Mouse (Mus musculus) ES-Bruce4 (cell line): ENCODE measurements at regions not wholly inside any gene's neighbourhood (a gene's known extent, or its start where the extent isn't known, plus 50 kb on each side); places are given as distances from the start of the nearest gene placed in this dataset.

Source experiments
- H3K27ac ChIP-seq: 2 replicates; pipeline ENCODE4 v1.5.1; 2012; ENCODE audit warnings: low read length, inconsistent platforms; ENCODE audit not compliant: insufficient read depth
- H3K27me3 ChIP-seq: 2 replicates; pipeline ENCODE4 v1.6.1; 2012; ENCODE audit warnings: mild to moderate bottlenecking, low read length, inconsistent platforms; ENCODE audit not compliant: control insufficient read depth, poor library complexity, insufficient read depth, severe bottlenecking
- H3K36me3 ChIP-seq: 2 replicates; pipeline ENCODE4 v1.6.1; 2012; ENCODE audit warnings: inconsistent platforms, mild to moderate bottlenecking, low read length, moderate library complexity; ENCODE audit not compliant: control insufficient read depth, poor library complexity, insufficient read depth, severe bottlenecking
- H3K4me1 ChIP-seq: one replicate; pipeline ENCODE4 v1.8.1; 2011; ENCODE audit warnings: low read length; ENCODE audit not compliant: control insufficient read depth, insufficient read depth
- H3K4me3 ChIP-seq: 2 replicates; pipeline ENCODE4 v1.5.1; 2011; ENCODE audit warnings: low read depth, mild to moderate bottlenecking, low read length
- H3K9ac ChIP-seq: 2 replicates; pipeline ENCODE4 v1.6.1; 2012; ENCODE audit warnings: low read depth, mild to moderate bottlenecking, inconsistent platforms; ENCODE audit not compliant: poor library complexity, severe bottlenecking
- H3K9me3 ChIP-seq: replicated peaks from 2 replicates; pipeline ENCODE4 v1.6.1; 2012; ENCODE audit warnings: mild to moderate bottlenecking, low read length, inconsistent platforms; ENCODE audit not compliant: control insufficient read depth, poor library complexity, insufficient read depth, severe bottlenecking
- CTCF ChIP-seq: IDR thresholded peaks from one replicate; pipeline ENCODE4 v1.8.1; 2011; ENCODE audit warnings: low read depth, low read length
- EP300 ChIP-seq: IDR thresholded peaks from 2 replicates; pipeline ENCODE4 v1.6.1; 2011; ENCODE audit warnings: low read depth, low read length; ENCODE audit not compliant: insufficient read depth
- POLR2A ChIP-seq: IDR thresholded peaks from one replicate; pipeline ENCODE4 v1.8.1; 2011; ENCODE audit warnings: low read length; ENCODE audit not compliant: insufficient read depth

DNA sequence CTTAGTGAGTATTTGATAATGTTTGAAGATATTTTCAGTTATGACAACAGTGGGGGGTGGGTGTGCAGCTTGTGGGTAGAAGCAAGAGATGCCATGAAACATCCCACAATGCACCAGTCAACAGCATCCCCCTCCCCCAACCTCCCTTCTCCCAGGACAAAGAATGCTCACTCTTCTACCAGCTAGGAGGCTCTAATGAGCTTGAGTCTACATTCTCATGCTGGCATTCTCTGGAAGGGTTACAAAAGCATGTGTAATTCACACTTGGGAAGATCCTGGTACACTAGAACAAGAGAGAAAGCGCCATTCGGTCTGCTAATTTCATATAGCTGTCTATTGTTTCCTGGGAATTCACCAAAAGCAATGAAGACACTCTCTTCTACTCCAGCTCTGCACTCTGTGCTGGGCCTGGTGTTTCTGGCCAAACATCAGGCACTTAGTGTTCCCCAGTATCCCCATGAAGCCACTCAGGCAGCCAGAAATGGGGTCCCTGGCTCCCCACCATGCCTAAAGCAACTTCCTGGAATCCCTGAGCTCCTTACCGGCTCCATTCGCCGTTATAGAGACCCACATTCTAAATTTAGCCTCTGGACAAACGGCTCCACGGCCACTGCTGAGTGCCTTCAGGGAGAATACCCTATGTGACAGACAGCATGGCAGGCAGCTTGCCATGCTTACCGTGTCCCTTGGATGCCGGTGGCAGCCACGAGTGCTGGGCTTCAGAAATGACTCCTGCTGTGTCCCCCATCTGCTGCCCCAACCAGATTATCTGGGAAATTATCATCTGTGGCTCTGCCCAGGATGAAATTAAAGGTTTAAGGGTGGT is 226.1 kb downstream of the Ttc32 start:
- H3K27ac ChIP-seq, result no peak overlapping the region
- no peak for TF ChIP-seq CTCF
- TF ChIP-seq EP300, result no peak
- no peak for TF ChIP-seq POLR2A

DNA sequence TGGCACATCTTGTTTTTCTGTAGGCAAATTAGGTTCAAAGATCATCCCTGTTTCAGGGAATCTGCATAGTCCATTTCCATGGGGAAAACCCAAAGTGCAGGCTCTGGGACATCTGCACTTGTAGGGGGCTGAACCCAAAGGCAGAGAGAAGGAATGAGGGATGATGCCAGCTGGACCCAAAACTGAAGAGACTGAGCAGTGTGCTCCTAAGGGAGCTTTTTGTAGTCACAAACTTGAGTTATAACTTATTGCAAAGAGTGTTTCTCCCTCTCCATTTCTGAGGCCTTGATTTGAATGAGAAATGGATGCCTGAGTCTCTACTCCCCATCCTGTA is 226.7 kb downstream of the Ttc32 start:
- TF ChIP-seq POLR2A (no peak), CTCF (no peak), EP300 (no peak)
- H3K36me3 ChIP-seq, result no peaks in the 10 kb centered on the region

More for the DNA sequence above, 226.1 kb downstream of the Ttc32 start:
- Histone ChIP-seq H3K36me3 (no peaks in the 10 kb centered on the region), H3K4me3 (no peak overlapping the region), H3K9ac (no peak overlapping the region), H3K9me3 (no peaks in the 10 kb centered on the region), H3K4me1 (no peaks in the 10 kb centered on the region), H3K27me3 (no peaks in the 10 kb centered on the region)

DNA sequence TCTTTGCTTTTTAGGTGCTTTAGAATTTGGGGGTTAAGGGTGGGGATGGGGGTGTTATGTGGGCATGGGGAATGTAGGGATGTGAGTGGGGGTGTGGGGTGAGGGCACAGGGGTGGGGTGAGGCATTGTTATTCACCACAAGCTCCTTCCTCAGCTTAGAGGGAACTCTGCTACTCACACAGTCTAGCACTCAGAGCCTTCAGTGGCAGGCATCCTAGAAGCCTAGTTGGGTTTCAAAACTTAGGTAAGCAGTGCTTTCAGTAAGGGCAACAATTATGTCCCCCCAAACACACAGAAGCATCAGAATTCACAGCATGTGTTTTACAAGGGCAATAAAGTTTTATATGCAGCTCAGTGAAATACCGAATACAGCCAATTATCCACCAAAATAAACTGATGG is 228.4 kb downstream of the Ttc32 start:
- Histone ChIP-seq H3K27me3 (no peaks in the 10 kb centered on the region), H3K4me1 (no peaks in the 10 kb centered on the region), H3K9me3 (no peaks in the 10 kb centered on the region), H3K4me3 (no peak overlapping the region), H3K9ac (no peak overlapping the region), H3K27ac (no peak overlapping the region), H3K36me3 (no peaks in the 10 kb centered on the region)
- TF ChIP-seq POLR2A (no peak), EP300 (no peak), CTCF (no peak)

More for the DNA sequence above, 226.7 kb downstream of the Ttc32 start:
- H3K9ac ChIP-seq, result no peak overlapping the region
- no peaks in the 10 kb centered on the region for H3K27me3 ChIP-seq
- no peaks in the 10 kb centered on the region for H3K9me3 ChIP-seq
- no peak overlapping the region for H3K4me3 ChIP-seq
- no peaks in the 10 kb centered on the region for H3K4me1 ChIP-seq
- H3K27ac ChIP-seq, result no peak overlapping the region

DNA sequence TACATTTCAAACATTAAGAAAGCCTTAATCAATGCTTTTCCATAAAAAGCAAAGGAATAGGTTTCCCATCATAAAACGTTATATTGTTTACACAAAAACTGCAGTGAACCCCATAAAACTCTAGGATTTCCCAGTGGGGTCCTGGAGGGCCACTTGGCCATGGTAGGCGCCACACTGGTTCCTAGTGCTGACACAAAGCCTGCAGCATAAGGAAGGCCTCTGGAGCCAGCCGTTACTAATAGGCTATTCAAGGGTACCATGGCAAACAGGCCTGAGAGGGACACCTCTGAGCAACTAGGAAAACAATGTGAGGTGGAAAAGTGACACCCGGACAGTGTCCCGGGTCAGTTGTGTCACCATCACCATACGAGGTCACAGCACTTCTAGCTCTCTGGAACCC is 231.9 kb downstream of the Ttc32 start:
- H3K27ac ChIP-seq, result no peak overlapping the region
- no peak overlapping the region for H3K4me3 ChIP-seq
- TF ChIP-seq CTCF (no peak), EP300 (no peak), POLR2A (no peak)
- H3K27me3 ChIP-seq, result no peaks in the 10 kb centered on the region
- no peaks in the 10 kb centered on the region for H3K36me3 ChIP-seq
- H3K4me1 ChIP-seq, result no peaks in the 10 kb centered on the region
- no peaks in the 10 kb centered on the region for H3K9me3 ChIP-seq
- H3K9ac ChIP-seq, result no peak overlapping the region

DNA sequence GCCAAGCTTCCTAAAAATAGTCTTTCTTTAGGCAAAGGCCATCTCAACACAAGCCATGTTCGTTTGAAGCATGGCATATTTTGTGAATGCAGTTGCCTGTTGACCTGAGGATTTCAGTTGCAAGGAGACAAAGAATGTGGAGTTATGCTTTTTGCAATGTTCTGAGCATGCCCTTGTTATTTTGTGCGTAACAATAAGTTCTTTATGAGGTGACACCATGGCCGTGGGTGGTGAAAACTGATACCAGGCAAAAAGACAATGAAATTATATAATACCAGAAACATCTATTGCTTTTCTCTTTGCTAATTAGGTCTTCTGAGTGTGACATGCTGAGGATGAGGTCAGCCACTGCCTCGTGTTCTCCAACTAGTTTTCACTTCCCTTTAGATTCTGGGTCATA is 236.4 kb downstream of the Ttc32 start:
- Histone ChIP-seq H3K4me3 (no peak overlapping the region), H3K36me3 (no peaks in the 10 kb centered on the region), H3K27ac (no peak overlapping the region), H3K4me1 (no peaks in the 10 kb centered on the region), H3K9ac (no peak overlapping the region), H3K27me3 (no peaks in the 10 kb centered on the region), H3K9me3 (no peaks in the 10 kb centered on the region)
- TF ChIP-seq POLR2A, result no peak

DNA sequence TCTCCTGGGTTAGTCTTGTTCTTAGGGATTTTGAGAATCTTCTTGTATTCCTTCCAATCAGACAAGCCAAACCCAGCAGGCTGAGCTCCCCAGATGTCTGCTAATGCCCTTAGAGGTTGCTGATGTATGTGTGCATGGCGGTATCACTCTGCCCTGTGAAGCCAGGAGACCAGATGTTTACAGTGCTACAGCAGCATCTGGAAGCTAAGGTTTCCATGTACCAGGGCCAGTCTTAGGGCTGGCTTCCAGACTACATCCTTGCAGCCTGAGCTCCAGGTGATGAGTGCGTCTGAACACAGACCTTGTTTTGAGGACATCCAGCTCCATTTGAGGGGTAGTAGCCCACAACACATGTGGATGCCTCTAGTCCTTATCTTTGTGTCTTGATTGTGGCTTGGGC is 241.7 kb downstream of the Ttc32 start:
- no peaks in the 10 kb centered on the region for H3K4me1 ChIP-seq
- TF ChIP-seq CTCF, result no peak
- no peaks in the 10 kb centered on the region for H3K9me3 ChIP-seq
- H3K27ac ChIP-seq, result no peak overlapping the region
- no peaks in the 10 kb centered on the region for H3K36me3 ChIP-seq
- H3K9ac ChIP-seq, result no peak overlapping the region
- H3K27me3 ChIP-seq, result no peaks in the 10 kb centered on the region
- H3K4me3 ChIP-seq, result no peak overlapping the region
